Mouse (Mus musculus) adrenal gland, postnatal 10 days (tissue): ENCODE data around the gene Kntc1. TPM values are rescaled to one million over a fixed set of nuclear protein-coding genes. Genes with fewer than 3 reads are reported as not detected.

Experiments
- DNase-seq: peaks from one replicate; pipeline ENCODE4 v3.0.0; 2021; ENCODE audit warnings: mixed read lengths
- total RNA-seq, 2 experiments: library from RNA; stranded (reverse); gene quantifications; 2 replicates each; pipeline ENCODE4 v1.2.3; 2021

The Kntc1 gene
- total RNA-seq, 2 experiments from 2014 or later: 8.0 to 12.9 TPM

DNA sequence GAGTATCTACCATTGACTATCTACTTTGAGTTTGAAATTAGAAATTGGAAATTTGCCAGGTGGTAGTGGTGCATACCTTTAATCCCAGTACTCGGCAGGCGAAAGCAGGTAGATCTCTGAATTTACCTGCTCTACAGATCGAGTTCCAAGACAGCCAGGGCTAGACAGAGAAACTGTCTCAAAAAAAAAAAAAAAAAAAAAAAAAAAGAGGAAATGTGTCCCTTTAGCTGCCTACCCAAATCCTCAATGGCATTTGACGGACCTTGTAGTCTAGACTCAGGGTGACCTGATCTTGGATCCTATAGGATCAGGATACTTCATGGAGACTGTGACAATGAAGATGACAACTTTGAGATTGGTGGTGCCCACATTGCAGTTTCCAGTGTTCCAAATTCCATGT lies 116.9 kb downstream of the Kntc1 start:
- DNase-seq: no peak

- DNase-seq: no peak
Observed at GRCm38 (mm10) chr5:123869615-123870014, 120.1 kb downstream of the Kntc1 start.

Other genes with a start within 250 kb of the Kntc1 start
- gene B3gnt4, start 239.3 kb upstream of the Kntc1 start, total RNA-seq: under 1 TPM; 0.27 to 0.30 TPM
- 10 to 100 TPM; 66.7 to 85.1 TPM for gene Diablo, start 225.5 kb upstream of the Kntc1 start, total RNA-seq
- gene Gm49027, start 224.2 kb upstream of the Kntc1 start, total RNA-seq: 10 to 100 TPM in 1 of 2 experiments, 1 to 10 TPM in 1; 8.9 to 19.0 TPM
- 10 to 100 TPM; 44.6 to 55.9 TPM for gene Vps33a, start 176.7 kb upstream of the Kntc1 start, total RNA-seq
- gene Clip1, start 65.1 kb upstream of the Kntc1 start, total RNA-seq: 10 to 100 TPM; 45.8 to 60.2 TPM
- 10 to 100 TPM; 39.7 to 54.2 TPM for gene Zcchc8, start 28.6 kb upstream of the Kntc1 start, total RNA-seq
- gene Rsrc2, start 302 bp upstream of the Kntc1 start, total RNA-seq: 10 to 100 TPM; 63.7 to 76.4 TPM
- 1 to 10 TPM; 1.4 to 2.3 TPM for gene Hcar2, start 115.8 kb downstream of the Kntc1 start, total RNA-seq
- gene Hcar1, start 130.3 kb downstream of the Kntc1 start, total RNA-seq: 10 to 100 TPM in 1 of 2 experiments, 1 to 10 TPM in 1; 8.1 to 17.5 TPM
- gene Denr, start 157.5 kb downstream of the Kntc1 start, total RNA-seq: 10 to 100 TPM; 68.0 to 74.5 TPM
- gene Gm43518, start 177.7 kb downstream of the Kntc1 start, total RNA-seq: not detected
- 1 to 10 TPM; 3.2 to 7.6 TPM for gene Ccdc62, start 181.0 kb downstream of the Kntc1 start, total RNA-seq
- gene Hip1r, start 223.9 kb downstream of the Kntc1 start, total RNA-seq: 10 to 100 TPM; 18.2 to 22.5 TPM